Mouse (Mus musculus) hindbrain, embryonic 14.5 days (tissue): ENCODE data around the gene Vps53. TPM values are rescaled to one million over a fixed set of nuclear protein-coding genes. Genes with fewer than 3 reads are reported as not detected.

Experiments
- ATAC-seq: fragments of 200-750 bp; cut with Nextera tagmentation; 2 replicates; pipeline ENCODE4 v1.8.0; 2017; ENCODE audit warnings: moderate number of reproducible peaks, mild to moderate bottlenecking, moderate TSS enrichment, moderate library complexity; ENCODE audit not compliant: low FRiP score
- DNase-seq: peaks from one replicate; pipeline ENCODE4 v3.0.0-alpha.2; 2015; ENCODE audit warnings: low spot score
- H3K27ac ChIP-seq: fragments of 300-500 bp; sonication (generic); 2 replicates; pipeline ENCODE4 v1.5.1; 2014; ENCODE audit warnings: mild to moderate bottlenecking, moderate library complexity
- H3K27me3 ChIP-seq: fragments of 300-500 bp; sonication (generic); 2 replicates; pipeline ENCODE4 v1.6.1; 2014; ENCODE audit warnings: mild to moderate bottlenecking, low read length, mixed read lengths; ENCODE audit not compliant: control insufficient read depth, insufficient read depth
- H3K36me3 ChIP-seq: fragments of 300-500 bp; sonication (generic); replicated peaks from 2 replicates; pipeline ENCODE4 v1.6.1; 2014; ENCODE audit not compliant: control insufficient read depth, insufficient read depth
- H3K4me1 ChIP-seq: fragments of 300-500 bp; sonication (generic); replicated peaks from 2 replicates; pipeline ENCODE4 v1.6.1; 2014; ENCODE audit warnings: antibody characterized with exemption, low read length, mixed read lengths; ENCODE audit not compliant: control insufficient read depth, insufficient read depth
- H3K4me2 ChIP-seq: fragments of 300-500 bp; sonication (generic); replicated peaks from 2 replicates; pipeline ENCODE4 v1.6.1; 2014; ENCODE audit warnings: mild to moderate bottlenecking, moderate library complexity
- H3K4me3 ChIP-seq: fragments of 300-500 bp; sonication (generic); replicated peaks from 2 replicates; pipeline ENCODE4 v1.5.1; 2014; ENCODE audit warnings: mild to moderate bottlenecking, low read length
- H3K9ac ChIP-seq: fragments of 300-500 bp; sonication (generic); 2 replicates; pipeline ENCODE4 v1.6.1; 2014
- H3K9me3 ChIP-seq: fragments of 300-500 bp; sonication (generic); 2 replicates; pipeline ENCODE4 v1.6.1; 2016; ENCODE audit warnings: low read length; ENCODE audit not compliant: control insufficient read depth
- WGBS: fragments of 180-500 bp; shearing (Covaris S2); extraction: QIAGEN DNeasy Blood & Tissue Kit; methylation state at CpG from one replicate; pipeline ENCODE4 v1.1.7; 2014; 5-methylcytosine and 5-hydroxymethylcytosine counted together
- polyA plus RNA-seq: library from polyadenylated mRNA; unstranded; fragments of >200 nt; fragmentation: Nextera tagmentation; extraction: Ambion mirVana; gene quantifications from 2 replicates; pipeline ENCODE4 v1.2.1, GENCODE M21; 2014

The Vps53 gene
- polyA plus RNA-seq, 1 experiment from 2014 or later = 67.0 TPM

- Histone ChIP-seq H3K9me3 (no peaks in the 10 kb centered on the region), H3K36me3 (peaks cover 81% of the 10 kb centered on the region), H3K4me3 (no peak overlapping the region), H3K27me3 (no peaks in the 10 kb centered on the region), H3K4me2 (no peak overlapping the region), H3K9ac (no peak overlapping the region), H3K4me1 (no peaks in the 10 kb centered on the region), H3K27ac (no peak overlapping the region)
- 87% methylated on average over 13 of the region's 13 CpGs for WGBS
- DNase-seq (no peak), ATAC-seq (no peak)
Observed at GRCm38 (mm10) chr11:76210228-76210985, 31.0 kb upstream of the Vps53 start.

- no peak for ATAC-seq
- Histone ChIP-seq H3K27me3 (no peaks in the 10 kb centered on the region), H3K9ac (no peak overlapping the region), H3K9me3 (no peaks in the 10 kb centered on the region), H3K27ac (no peak overlapping the region), H3K4me1 (peaks cover 8% of the 10 kb centered on the region), H3K4me3 (no peak overlapping the region), H3K36me3 (peaks cover 77% of the 10 kb centered on the region), H3K4me2 (no peak overlapping the region)
- 90% methylated on average over 5 of the region's 5 CpGs for WGBS
- no peak for DNase-seq
Observed at GRCm38 (mm10) chr11:76206793-76207192, 27.3 kb upstream of the Vps53 start.

- Histone ChIP-seq H3K27ac (peak overlapping the region; percentile 85), H3K4me3 (peak overlapping the region; percentile 97), H3K36me3 (peaks cover 32% of the 10 kb centered on the region), H3K4me2 (peak overlapping the region; percentile 72), H3K4me1 (peaks cover 8% of the 10 kb centered on the region), H3K27me3 (no peaks in the 10 kb centered on the region), H3K9ac (peak overlapping the region; percentile 97), H3K9me3 (no peaks in the 10 kb centered on the region)
- WGBS = under 1% methylated on average over 74 of the region's 90 CpGs
- peak; percentile 80 for DNase-seq
- peak; percentile 98 for ATAC-seq
Observed at GRCm38 (mm10) chr11:76201761-76202674, 22.6 kb upstream of the Vps53 start.

DNA sequence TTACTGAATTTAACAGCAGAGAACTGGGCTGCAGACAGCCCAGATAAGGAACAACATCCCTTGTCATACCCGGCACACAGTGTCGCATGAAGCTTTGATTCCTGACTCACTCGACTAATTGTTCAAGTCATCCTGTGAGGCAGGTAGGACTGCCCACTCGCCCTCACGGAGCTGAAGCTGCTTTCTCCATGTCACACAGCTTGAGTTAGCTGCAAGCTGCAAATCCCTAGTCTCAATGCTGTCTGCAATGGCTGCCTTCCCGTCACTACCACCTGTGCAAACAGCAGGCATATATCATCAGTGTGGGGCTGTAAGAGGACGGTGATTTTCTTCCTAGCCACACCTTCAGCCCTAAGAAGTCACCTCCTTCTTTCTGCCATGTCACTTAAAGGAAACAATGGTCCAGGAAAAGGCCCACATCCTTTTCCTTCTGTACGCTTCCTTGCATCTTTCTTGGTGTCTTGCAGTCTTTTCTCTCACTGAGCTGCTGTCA lies 17.6 kb upstream of the Vps53 start:
- Histone ChIP-seq H3K36me3 (no peaks in the 10 kb centered on the region), H3K4me3 (no peak overlapping the region), H3K4me1 (no peaks in the 10 kb centered on the region), H3K9me3 (no peaks in the 10 kb centered on the region), H3K27ac (no peak overlapping the region; the same call in 1 of the 2 replicates), H3K4me2 (no peak overlapping the region), H3K9ac (no peak overlapping the region), H3K27me3 (no peaks in the 10 kb centered on the region)
- no peak for ATAC-seq
- WGBS = 53% methylated on average over 8 of the region's 8 CpGs
- DNase-seq = no peak

- Histone ChIP-seq H3K9ac (no peak overlapping the region), H3K27ac (no peak overlapping the region; the same call in 1 of the 2 replicates), H3K36me3 (no peaks in the 10 kb centered on the region), H3K4me3 (no peak overlapping the region), H3K4me2 (no peak overlapping the region), H3K4me1 (no peaks in the 10 kb centered on the region), H3K9me3 (no peaks in the 10 kb centered on the region), H3K27me3 (no peaks in the 10 kb centered on the region)
- 66% methylated on average over 8 of the region's 8 CpGs for WGBS
- DNase-seq (no peak), ATAC-seq (no peak)
Observed at GRCm38 (mm10) chr11:76196275-76196976, 17.0 kb upstream of the Vps53 start.

- H3K4me1 ChIP-seq = no peaks in the 10 kb centered on the region
- H3K9ac ChIP-seq = no peak overlapping the region
- no peak overlapping the region for H3K4me2 ChIP-seq
- no peak overlapping the region for H3K27ac ChIP-seq
- ATAC-seq = no peak
- 80% methylated on average over 6 of the region's 6 CpGs for WGBS
- no peaks in the 10 kb centered on the region; the same call in 1 of the 2 replicates for H3K36me3 ChIP-seq
- no peak for DNase-seq
- no peak overlapping the region for H3K4me3 ChIP-seq
- no peaks in the 10 kb centered on the region for H3K9me3 ChIP-seq
- H3K27me3 ChIP-seq = no peaks in the 10 kb centered on the region
Observed at GRCm38 (mm10) chr11:76186908-76187307, 7.5 kb upstream of the Vps53 start.

GRCm38 (mm10) chr11:76183745-76184144 lies 4.3 kb upstream of the Vps53 start:
- ATAC-seq (no peak), DNase-seq (no peak)
- Histone ChIP-seq H3K9me3 (no peaks in the 10 kb centered on the region), H3K4me1 (peaks cover 8% of the 10 kb centered on the region), H3K27ac (no peak overlapping the region), H3K9ac (no peak overlapping the region), H3K36me3 (no peaks in the 10 kb centered on the region; the same call in 1 of the 2 replicates), H3K4me2 (no peak overlapping the region), H3K4me3 (no peak overlapping the region), H3K27me3 (no peaks in the 10 kb centered on the region)
- WGBS = 87% methylated on average over 4 of the region's 4 CpGs

DNA sequence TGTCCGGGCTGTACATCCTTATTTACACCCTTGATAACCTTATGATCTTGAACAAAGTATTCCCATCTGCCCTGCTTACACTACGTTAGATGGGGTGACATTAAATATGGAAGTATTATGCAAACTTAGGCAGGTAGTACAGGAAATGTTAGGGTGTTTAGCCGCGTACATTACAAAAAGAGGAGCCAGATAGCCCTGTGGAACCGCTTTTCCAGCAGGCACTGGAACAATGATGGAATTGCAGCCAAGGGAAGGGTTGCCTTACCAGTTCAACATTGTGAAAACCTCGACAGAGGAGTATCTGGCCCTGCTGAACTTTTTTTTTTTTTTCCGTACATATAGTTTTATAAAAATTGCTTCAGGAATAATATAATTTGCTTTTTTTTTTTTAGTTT lies 696 bp upstream of the Vps53 start:
- H3K27ac ChIP-seq = no peak overlapping the region
- H3K9ac ChIP-seq = peak overlapping the region; percentile 78
- ATAC-seq (no peak), DNase-seq (no peak)
- peak overlapping the region; percentile 75 for H3K4me2 ChIP-seq
- no peaks in the 10 kb centered on the region for H3K27me3 ChIP-seq
- peak overlapping the region; percentile 92 for H3K4me3 ChIP-seq
- H3K9me3 ChIP-seq = no peaks in the 10 kb centered on the region
- WGBS = 23% methylated on average over 7 of the region's 7 CpGs
- H3K36me3 ChIP-seq = peaks cover 14% of the 10 kb centered on the region; the same call in 1 of the 2 replicates
- peaks cover 17% of the 10 kb centered on the region for H3K4me1 ChIP-seq
